Mouse (Mus musculus): ENCODE data around the gene Flnc.

The Flnc gene

GRCm38 (mm10) chr6:29432156-29432555 lies 900 bp upstream of the Flnc start:
- no peak for DNase-seq (ENCODE audit: low read depth, low spot score)

DNA sequence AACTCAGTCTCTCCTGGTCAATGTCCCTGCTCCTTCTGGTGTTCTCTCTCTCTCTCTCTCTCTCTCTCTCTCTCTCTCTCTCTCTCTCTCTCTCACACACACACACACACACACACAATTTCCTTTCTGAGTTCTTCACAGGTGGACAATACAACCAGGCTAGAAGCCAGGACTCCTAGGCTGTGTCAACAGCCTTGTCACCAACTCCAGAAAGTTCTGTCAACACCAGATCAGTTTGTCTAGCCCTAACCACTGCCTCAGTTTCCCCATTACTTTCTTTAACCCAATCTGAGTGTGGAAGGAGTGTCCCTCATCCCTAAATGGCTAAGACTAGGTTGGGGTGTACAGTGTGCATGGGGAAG lies 399 bp upstream of the Flnc start:
- no peak for DNase-seq (ENCODE audit: low read depth, low spot score)

DNA sequence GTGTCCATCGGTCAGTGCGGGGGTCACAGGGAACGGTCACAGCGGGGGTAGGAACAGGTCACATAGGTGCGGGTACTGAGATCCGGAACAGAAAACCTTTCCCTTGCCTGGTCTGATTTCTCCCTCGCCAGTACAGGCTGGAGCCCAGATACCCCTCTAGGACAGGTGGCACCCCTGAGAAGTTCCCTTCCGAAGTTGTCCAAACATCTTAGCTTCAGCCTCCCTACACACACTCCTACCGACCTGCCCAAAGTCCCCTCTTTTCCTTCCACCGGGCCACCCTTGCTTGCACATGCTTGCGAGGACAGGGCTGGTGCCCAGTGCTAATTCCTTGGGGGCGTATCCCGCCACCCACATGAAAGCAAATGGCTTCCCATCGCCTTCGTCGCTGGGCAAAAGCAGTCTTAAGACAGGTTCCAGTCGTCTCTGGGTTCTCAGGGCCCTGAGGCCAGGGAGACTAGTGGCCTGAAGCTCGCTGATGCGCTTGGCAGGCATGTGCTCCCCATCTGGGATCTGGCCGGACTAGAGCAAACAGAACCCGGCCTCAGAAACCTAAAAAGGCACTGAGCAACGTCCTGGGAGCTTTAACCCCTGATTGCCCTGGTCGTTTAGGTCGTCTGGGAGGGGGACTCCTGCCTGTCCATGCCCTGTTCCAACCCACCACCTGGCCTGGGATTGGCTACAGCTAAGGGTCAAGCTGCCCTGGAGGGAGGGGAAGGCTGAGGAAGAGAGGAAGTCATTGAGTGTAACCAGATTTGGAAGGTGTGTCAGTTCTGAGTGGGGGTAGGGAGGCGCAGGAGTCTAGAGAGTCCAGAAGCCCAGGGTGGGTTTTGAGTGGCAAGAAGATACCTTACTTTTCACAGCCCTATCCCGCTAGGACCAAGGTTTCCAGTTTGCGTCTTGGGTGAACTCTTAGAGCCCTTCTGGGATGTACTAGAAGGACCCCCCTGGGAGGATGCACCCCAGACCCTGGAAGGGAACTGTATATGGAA lies 1.0 kb downstream of the Flnc start:
- DNase-seq (ENCODE audit: low read depth, low spot score), result no peak

GRCm38 (mm10) chr6:29434911-29435691 lies 2.0 kb downstream of the Flnc start:
- no peak for DNase-seq (ENCODE audit: low read depth, low spot score)

DNA sequence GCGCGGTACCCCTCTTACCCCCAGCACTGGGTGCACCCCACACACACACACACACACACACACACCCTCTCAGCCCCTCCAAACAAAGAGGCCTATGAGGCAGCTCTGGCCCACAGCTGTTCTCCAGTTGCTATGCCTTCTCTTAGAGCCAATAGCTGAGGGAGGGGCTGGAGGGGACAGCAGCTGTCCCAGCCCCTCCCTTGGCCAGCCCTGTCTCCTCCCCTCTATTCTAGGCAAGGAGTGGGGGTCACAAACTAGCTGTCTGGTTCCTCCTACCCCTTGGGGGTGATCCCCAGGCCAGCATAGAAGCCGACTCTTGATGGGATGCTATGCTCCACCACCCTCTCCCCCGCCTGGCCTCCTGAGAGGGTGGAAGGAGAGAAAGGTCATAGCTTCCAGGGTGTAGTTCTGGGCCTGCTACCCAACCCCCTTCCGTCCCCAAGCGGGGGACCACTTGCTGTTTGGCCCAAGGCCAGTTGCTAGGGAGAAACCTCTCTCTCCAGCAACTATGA lies 2.9 kb downstream of the Flnc start:
- no peak for DNase-seq (ENCODE audit: low read depth, low spot score)

DNA sequence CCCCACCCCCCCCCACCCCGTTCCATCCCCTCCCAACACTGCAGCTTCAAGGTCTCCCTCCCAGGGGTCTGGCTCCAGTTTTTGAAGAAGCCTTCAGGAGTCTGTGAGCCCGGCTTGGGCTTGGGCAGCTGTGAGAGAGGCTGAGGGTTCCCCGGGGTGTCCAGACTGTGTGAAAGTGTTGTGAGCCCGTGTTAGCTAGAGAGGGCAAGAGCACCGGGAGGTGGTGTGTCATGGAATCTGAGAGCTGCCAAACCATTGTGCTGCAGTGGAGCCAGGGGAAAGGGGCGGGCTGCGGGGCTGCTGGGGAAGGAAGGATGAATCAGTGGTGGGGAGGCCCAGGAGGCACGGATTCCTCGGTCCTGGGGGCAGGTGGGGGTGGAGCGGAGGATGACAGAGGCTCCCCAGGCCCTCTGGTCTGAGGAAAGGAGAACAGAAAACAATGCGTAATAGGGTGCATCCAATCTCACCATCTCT lies 3.4 kb downstream of the Flnc start:
- no peak for DNase-seq (ENCODE audit: low read depth, low spot score)

DNA sequence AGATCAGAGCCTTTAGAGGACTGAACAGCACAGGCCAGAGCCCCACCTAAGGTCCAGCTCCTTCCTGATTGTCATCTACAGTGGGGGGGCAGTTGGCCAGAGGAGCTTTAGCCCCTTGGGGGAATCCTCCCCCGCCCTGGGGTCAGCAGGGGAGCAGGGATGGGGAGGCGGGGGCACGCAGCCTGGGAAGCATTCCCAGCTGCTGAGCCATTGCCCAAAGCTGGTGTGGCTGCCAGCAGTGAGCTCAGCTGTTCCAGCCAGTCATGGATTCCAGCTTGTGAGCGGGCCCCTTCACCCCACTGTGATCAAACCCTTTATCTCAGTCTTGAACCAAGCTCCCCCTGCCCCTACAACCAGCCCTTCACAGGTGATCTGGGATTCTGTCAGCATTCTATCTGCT lies 6.2 kb downstream of the Flnc start:
- DNase-seq (ENCODE audit: low read depth, low spot score), result no peak

DNA sequence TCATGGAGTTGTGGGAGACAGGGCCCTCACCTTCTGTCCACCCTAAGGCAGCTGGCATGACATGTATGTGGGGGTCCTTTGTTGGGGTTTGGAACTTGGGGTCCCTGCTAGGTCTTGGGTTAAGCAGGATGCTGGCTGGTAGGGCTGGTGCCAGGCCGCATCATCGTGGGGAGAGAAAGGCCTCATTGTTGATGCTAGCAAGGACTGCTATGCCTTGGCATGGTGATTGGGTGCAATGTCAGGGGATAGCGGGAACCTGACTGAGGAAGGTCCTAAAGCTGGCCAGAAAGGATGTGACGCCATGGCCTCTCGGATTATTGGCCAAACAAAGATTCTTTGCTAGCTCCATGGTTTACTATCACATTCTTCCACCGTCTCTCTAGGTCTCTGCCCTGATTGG lies 6.7 kb downstream of the Flnc start:
- DNase-seq (ENCODE audit: low read depth, low spot score), result no peak

DNA sequence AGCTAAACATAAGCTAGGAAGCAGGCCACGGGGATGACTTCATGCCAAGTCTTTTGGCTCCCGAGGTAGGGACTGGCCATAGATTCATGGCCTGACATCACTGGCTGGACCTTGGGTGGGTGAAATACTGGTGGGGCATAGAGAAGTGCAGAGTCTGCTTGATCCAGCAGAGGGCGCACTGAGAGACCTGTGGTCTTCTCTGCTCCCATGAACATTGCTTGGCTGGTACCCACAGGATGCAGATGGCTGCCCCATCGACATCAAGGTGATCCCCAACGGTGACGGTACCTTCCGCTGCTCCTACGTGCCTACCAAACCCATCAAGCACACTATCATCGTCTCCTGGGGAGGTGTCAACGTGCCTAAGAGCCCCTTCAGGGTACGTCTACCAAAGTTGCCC lies 11.7 kb downstream of the Flnc start:
- DNase-seq (ENCODE audit: low read depth, low spot score), result peak; percentile 67

DNA sequence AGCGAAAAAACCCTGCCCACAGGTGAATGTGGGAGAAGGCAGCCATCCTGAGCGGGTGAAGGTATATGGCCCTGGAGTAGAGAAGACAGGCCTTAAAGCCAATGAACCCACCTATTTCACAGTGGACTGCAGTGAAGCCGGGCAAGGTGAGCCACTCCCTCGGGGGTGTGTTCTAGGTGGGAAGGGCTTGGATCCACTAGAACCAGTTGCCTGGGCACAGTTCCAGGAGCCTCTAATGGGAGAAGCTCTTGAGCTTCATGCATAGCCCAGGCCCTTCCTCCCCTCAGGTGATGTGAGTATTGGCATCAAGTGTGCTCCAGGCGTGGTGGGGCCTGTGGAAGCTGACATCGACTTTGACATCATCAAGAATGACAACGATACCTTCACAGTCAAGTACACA lies 12.3 kb downstream of the Flnc start:
- no peak for DNase-seq (ENCODE audit: low read depth, low spot score)

DNA sequence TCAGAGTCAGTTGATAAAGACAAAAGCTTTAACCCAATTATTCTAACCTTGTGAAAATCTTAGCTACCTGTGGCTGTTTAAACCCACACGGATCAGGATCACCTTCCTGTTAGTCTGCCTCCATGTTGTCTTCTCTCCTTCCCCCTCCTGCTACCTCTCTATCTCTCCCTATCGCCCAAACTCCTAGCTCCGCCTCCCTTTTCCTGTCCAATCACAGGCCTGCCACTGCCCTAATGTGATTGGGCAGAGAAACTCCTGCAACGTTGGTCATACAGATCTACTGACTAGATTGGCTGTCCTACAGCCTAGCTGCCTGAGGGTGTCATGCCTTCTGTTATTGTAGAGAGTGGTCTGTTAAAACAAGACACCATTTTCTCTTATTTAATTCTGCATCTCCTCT lies 16.8 kb downstream of the Flnc start:
- no peak for DNase-seq (ENCODE audit: low read depth, low spot score)

- DNase-seq (ENCODE audit: low read depth, low spot score), result no peak
These were observed 17.6 kb downstream of the Flnc start for GRCm38 (mm10) chr6:29450667-29451066.

- DNase-seq (ENCODE audit: low read depth, low spot score), result no peak
These were observed 28.4 kb downstream of the Flnc start for GRCm38 (mm10) chr6:29461502-29461901.

DNA sequence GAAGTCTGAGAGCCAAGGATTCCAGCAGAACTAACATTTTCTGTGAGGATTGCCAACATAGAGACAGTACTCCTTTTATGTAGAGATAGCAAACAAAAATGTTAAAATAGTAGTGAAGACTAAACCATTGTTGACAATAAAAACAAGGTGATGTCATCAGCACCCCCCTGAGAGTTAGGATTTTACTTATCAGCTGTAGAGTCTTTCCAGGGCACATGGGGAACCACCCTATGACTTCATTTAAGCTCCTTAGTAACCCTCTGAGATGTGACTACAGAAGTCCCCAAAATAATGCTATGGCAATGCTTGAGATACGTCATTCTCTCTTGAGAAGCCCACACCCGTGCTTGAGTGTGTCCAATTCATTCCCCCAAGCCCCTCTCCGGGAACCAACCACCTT lies 30.3 kb downstream of the Flnc start:
- DNase-seq (ENCODE audit: low read depth, low spot score), result no peak

- peak; percentile 97 for DNase-seq (ENCODE audit: low read depth, low spot score)
These were observed 34.7 kb downstream of the Flnc start, which contains the start of gene Atp6v1f for GRCm38 (mm10) chr6:29467583-29468354. Gene Atp6v1f, plus strand, starts transcription at chr6:29467718.

DNA sequence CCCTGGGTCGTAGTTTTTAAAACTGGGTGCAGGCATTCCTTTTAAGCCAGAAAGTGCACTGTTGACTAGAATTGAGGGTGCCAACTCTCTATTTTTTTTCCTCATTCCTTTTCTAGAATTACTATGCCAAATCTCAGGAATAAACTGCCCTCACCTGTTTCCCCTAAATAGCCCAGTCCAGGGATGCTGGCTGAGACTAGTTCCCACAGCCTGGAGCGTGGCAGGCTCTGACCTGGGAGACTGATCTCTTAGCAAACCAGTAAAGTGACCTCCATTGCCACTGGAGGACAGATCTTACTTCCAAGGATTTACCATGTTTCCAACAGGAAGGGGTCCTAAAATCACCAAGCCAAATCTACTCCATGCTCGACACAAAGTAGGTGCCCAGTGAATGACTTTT lies 35.8 kb downstream of the Flnc start:
- DNase-seq (ENCODE audit: low read depth, low spot score), result no peak

GRCm38 (mm10) chr6:29471137-29471536 lies 38.1 kb downstream of the Flnc start, which contains the start of gene Atp6v1fnb:
Gene Atp6v1fnb, plus strand, starts transcription at chr6:29471437.
- no peak for DNase-seq (ENCODE audit: low read depth, low spot score)

DNA sequence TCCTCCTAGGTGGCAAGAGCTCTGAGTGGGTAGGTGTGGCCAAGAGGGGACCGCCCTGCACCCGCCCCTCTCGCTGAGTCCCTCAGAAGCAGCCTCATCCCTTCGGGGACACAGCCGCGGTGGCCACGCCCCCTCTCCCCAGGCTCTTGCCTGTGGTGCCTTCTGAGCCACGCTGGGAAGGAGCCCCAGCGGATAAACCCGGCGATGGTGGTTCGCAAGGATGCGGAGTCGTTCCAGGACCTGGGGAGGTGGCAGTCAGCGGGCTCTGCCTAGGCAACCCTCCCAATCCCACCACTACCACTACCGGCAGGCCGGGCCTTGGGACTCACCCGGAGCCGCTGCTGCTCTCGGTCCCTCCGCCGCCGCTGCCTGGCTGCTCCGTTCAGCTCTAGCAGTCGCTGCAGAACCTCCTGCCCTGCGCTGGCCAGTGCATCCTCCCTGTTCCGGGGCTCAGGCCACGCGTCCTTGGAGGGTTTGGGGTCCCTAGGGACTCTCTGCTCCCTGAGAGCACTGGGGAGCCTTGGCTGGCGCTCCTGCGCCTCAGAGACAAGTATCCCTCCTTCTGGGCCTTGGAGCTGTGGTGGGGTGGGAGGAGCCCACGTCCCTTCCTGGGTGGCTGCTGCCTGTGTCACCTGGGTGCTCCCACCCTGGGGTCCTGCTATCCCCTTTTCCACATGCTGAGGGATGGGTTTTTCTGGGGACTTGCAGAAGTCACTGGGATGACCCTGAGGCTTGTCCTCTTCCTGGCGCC lies 41.1 kb downstream of the Flnc start:
- DNase-seq (ENCODE audit: low read depth, low spot score), result peak; percentile 86

DNA sequence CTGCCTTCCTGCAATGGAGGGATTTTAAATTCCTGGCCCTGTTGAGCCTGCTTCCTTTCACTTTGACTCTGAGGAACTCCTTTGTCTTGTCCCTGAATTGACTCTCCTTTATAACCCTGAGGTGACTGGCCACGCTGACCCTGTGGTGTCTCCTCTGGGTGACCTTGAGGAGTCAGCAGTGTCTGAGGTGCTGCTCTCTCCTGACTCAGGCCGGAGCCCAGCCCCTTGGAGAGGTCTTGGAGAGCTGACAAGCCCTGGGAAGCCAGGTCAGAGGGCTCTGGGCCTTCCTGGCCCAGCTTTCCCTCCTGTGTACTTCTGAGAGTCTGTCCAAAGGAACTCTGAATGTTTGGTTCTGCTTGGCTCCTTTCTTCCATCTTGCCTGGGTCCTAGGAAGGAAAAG lies 41.7 kb downstream of the Flnc start:
- DNase-seq (ENCODE audit: low read depth, low spot score), result no peak

GRCm38 (mm10) chr6:29482691-29483090 lies 49.6 kb downstream of the Flnc start:
- DNase-seq (ENCODE audit: low read depth, low spot score), result no peak

Measured in CD4-positive, CD25-positive, alpha-beta regulatory T cell, adult 2 months (primary cell).